Mouse (Mus musculus): ENCODE measurements around the gene Trpm7. TPM values are rescaled to one million over a fixed set of nuclear protein-coding genes. Genes with fewer than 3 reads are reported as not detected.

The Trpm7 gene
- polyA plus RNA-seq, 1 experiment = 27.9 TPM

DNA sequence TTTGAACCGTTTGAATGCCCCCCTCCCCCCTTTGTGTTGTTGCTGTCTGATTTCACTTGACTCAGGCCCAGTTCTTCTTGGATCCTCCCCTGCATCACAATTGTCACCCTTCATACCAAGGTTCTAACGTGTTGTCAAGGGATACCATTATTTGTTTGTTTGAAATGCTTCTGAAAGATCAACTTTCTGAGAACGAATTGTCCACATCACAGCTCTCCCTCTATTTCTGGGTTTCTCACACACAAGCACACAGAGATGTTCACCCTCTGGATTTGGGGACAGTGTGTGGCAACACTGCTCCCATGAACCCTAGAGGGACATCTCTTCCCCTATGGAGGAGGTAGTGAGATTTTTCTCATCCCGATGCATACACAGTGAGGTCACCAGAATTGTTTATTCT, 92.7 kb downstream of the Trpm7 start, which contains the start of gene Usp50:
Gene Usp50 (minus strand): TSS at position 101 of the 400 bp plus-strand sequence.
- H3K27ac ChIP-seq (ENCODE audit: insufficient read depth, low read length) = no peak within 1 kb of the TSS
- H3K4me3 ChIP-seq (ENCODE audit: insufficient read depth, low read length) = no peak within 1 kb of the TSS
- no peak for TF ChIP-seq POLR2A (IDR thresholded peaks at IDR 0.05; ENCODE audit: extremely low read depth, insufficient read depth, low read length)
- TF ChIP-seq CTCF (IDR thresholded peaks at IDR 0.05; ENCODE audit: extremely low read depth, insufficient read depth, low read length) = no peak
- 0 out of 2 replicates have a peak, but pooled peaks cover 2% of the 10 kb centered on the region for H3K4me1 ChIP-seq (ENCODE audit: control insufficient read depth, insufficient read depth, low read length)

DNA sequence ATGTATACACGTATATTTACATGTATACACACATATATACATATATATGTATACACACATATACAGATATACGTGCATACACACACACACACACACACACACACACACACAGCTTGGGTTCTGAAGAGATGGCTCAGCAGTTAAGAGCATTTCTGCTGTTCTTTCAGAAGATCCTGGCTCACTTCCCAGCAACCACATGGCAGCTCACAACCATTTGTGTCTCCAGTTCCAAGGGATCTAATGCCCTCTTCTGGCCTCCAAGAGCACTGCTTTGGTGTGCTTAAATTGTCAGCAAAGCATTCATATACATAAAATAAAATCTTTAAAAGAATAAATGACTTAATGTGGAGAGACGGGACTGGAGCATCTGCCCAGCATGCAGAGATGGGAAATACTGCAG, 93.6 kb downstream of the Trpm7 start:
- Histone ChIP-seq H3K4me1 (ENCODE audit: control insufficient read depth, insufficient read depth, low read length) (no peaks in the 10 kb centered on the region), H3K27ac (ENCODE audit: insufficient read depth, low read length) (no peak overlapping the region), H3K4me3 (ENCODE audit: insufficient read depth, low read length) (no peak overlapping the region)
- TF ChIP-seq POLR2A (IDR thresholded peaks at IDR 0.05; ENCODE audit: extremely low read depth, insufficient read depth, low read length) (no peak), CTCF (IDR thresholded peaks at IDR 0.05; ENCODE audit: extremely low read depth, insufficient read depth, low read length) (peak; percentile 54)

DNA sequence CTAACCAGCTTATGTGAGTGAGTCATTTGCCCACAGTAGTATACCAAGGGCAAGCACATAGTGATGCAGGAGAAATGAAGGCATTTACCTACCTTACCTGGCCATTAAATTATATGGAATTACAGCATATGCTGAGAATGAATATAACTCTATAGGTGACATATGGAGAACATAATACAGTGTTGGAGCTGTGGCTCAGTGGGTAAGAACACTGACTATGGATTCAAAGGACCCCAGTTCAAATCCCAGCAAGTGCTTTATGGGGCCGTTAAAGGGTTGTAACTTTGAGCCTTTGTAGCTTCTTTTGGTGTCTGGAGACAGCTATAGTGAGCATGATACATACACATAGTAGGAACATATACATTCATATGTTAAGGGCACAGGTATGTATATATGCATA, 94.6 kb downstream of the Trpm7 start:
- no peak overlapping the region for H3K27ac ChIP-seq (ENCODE audit: insufficient read depth, low read length)

GRCm38 (mm10) chr2:126780286-126780685, 95.7 kb downstream of the Trpm7 start:
- Histone ChIP-seq H3K27ac (ENCODE audit: insufficient read depth, low read length) (no peak overlapping the region), H3K4me1 (ENCODE audit: control insufficient read depth, insufficient read depth, low read length) (no peaks in the 10 kb centered on the region), H3K4me3 (ENCODE audit: insufficient read depth, low read length) (no peak overlapping the region)
- TF ChIP-seq POLR2A (IDR thresholded peaks at IDR 0.05; ENCODE audit: extremely low read depth, insufficient read depth, low read length) (no peak), CTCF (IDR thresholded peaks at IDR 0.05; ENCODE audit: extremely low read depth, insufficient read depth, low read length) (no peak)

More for the DNA sequence above, 94.6 kb downstream of the Trpm7 start:
- H3K4me3 ChIP-seq (ENCODE audit: insufficient read depth, low read length) = no peak overlapping the region
- TF ChIP-seq CTCF (IDR thresholded peaks at IDR 0.05; ENCODE audit: extremely low read depth, insufficient read depth, low read length) (no peak), POLR2A (IDR thresholded peaks at IDR 0.05; ENCODE audit: extremely low read depth, insufficient read depth, low read length) (no peak)
- H3K4me1 ChIP-seq (ENCODE audit: control insufficient read depth, insufficient read depth, low read length) = no peaks in the 10 kb centered on the region

DNA sequence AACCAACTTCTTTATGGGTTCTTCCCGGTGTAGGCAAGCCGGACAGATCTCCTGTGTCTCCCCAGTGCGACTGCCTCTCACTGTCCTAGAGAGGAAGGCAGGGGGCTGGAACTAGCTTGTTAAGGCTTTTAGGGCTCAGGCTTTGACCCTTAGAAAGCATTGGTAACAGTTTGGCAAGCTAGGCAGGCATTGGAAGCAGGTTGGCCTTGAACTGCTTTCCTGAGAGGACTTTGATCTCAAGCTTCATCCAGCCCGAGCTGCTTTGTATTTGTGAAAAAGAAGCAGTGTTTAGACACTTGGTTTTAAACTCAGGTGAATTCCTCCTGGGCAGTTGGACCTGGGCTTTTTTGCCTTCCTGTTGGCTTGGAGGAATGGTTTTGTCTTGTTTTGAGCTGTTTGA, 97.2 kb downstream of the Trpm7 start:
- H3K27ac ChIP-seq (ENCODE audit: insufficient read depth, low read length) = no peak overlapping the region
- no peaks in the 10 kb centered on the region for H3K4me1 ChIP-seq (ENCODE audit: control insufficient read depth, insufficient read depth, low read length)
- TF ChIP-seq CTCF (IDR thresholded peaks at IDR 0.05; ENCODE audit: extremely low read depth, insufficient read depth, low read length) = no peak
- no peak overlapping the region for H3K4me3 ChIP-seq (ENCODE audit: insufficient read depth, low read length)

DNA sequence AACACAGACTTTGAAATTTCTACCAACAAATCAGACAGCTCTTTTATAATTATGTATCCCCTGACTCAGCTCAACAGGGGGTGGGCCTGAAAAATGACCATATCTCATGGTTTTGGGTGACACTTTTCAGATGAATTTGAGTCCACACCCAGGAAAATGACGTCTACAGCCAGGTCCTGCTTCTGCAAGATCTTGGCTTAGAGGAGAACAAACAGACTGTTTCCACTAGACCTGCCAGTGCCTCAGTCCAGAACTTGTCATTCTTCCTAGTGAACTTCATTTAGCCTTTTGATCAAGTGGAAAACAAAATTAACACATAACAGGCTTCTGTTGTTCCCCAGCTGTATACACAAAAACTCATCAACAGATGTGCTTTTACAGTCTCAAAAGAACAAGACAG, 99.6 kb downstream of the Trpm7 start:
- TF ChIP-seq CTCF (IDR thresholded peaks at IDR 0.05; ENCODE audit: extremely low read depth, insufficient read depth, low read length) (no peak), POLR2A (IDR thresholded peaks at IDR 0.05; ENCODE audit: extremely low read depth, insufficient read depth, low read length) (no peak)
- Histone ChIP-seq H3K27ac (ENCODE audit: insufficient read depth, low read length) (no peak overlapping the region), H3K4me1 (ENCODE audit: control insufficient read depth, insufficient read depth, low read length) (no peaks in the 10 kb centered on the region), H3K4me3 (ENCODE audit: insufficient read depth, low read length) (no peak overlapping the region)

- TF ChIP-seq POLR2A (IDR thresholded peaks at IDR 0.05; ENCODE audit: extremely low read depth, insufficient read depth, low read length) = no peak
- TF ChIP-seq CTCF (IDR thresholded peaks at IDR 0.05; ENCODE audit: extremely low read depth, insufficient read depth, low read length) = no peak
- no peak overlapping the region for H3K4me3 ChIP-seq (ENCODE audit: insufficient read depth, low read length)
- no peaks in the 10 kb centered on the region for H3K4me1 ChIP-seq (ENCODE audit: control insufficient read depth, insufficient read depth, low read length)
- H3K27ac ChIP-seq (ENCODE audit: insufficient read depth, low read length) = no peak overlapping the region
Measured at GRCm38 (mm10) chr2:126775951-126776350, 100.1 kb downstream of the Trpm7 start.

DNA sequence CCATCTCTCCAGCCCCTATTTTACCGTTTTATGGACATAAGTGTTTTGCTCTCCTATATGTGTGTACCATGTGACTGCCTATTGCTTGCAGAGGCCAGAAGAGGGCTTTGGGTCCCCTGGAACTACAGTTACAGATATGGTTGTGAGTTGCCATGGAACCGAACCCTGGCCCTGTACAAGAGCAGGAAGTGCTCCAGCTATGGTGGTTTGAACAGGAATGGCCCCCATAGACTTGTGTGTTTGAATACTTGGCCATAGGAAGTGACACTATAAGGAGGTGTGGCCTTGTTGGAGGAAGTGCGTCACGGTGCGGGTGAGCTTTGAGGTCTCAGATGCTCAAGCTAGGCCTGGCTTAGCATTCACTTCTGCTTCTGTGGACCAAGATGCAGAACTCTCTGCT, 103.8 kb downstream of the Trpm7 start:
- Histone ChIP-seq H3K4me1 (ENCODE audit: control insufficient read depth, insufficient read depth, low read length) (peaks cover 3% of the 10 kb centered on the region; the same call in 1 of the 2 replicates), H3K27ac (ENCODE audit: insufficient read depth, low read length) (no peak overlapping the region), H3K4me3 (ENCODE audit: insufficient read depth, low read length) (no peak overlapping the region)
- TF ChIP-seq POLR2A (IDR thresholded peaks at IDR 0.05; ENCODE audit: extremely low read depth, insufficient read depth, low read length) (no peak), CTCF (IDR thresholded peaks at IDR 0.05; ENCODE audit: extremely low read depth, insufficient read depth, low read length) (no peak)

DNA sequence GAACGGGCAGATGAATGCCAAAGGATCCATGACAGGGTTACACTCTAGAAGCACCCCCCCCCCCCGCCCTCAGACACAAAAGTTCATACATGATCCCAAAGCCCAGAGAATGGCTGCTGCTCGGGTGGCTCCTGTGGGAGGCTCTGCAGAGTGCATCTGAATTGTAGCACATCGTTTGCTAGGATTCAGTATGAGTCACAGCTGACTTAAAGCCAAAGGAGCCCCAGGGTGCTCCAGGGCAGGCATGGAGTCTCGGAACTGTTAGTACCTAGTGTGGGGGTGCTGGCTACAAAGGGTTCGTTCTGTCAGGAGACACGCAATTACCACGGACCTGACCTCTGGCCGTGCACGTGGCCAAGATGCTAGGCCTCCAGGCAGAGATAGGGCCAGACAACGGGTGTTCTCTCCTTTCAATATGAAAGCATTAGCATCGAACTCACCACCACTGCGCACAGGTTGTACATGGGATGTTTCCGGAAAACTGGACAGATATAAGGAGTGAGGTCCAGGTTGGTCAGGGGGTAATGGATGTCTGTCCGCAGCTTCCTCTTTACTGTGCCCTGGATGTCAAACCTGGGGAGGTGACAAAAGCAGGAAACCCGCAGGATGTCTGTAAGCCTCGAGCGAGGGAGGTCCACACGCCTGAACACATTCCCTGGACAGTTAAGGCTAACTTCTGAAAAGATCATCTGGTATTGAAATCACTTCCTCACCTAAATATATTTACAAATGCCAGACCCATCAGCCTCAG, 106.4 kb downstream of the Trpm7 start:
- Histone ChIP-seq H3K4me3 (ENCODE audit: insufficient read depth, low read length) (no peak overlapping the region), H3K27ac (ENCODE audit: insufficient read depth, low read length) (no peak overlapping the region), H3K4me1 (ENCODE audit: control insufficient read depth, insufficient read depth, low read length) (peaks cover 3% of the 10 kb centered on the region; the same call in 1 of the 2 replicates)
- TF ChIP-seq CTCF (IDR thresholded peaks at IDR 0.05; ENCODE audit: extremely low read depth, insufficient read depth, low read length) = no peak
- no peak for TF ChIP-seq POLR2A (IDR thresholded peaks at IDR 0.05; ENCODE audit: extremely low read depth, insufficient read depth, low read length)

- Histone ChIP-seq H3K4me1 (ENCODE audit: control insufficient read depth, insufficient read depth, low read length) (peaks cover 3% of the 10 kb centered on the region; the same call in 1 of the 2 replicates), H3K27ac (ENCODE audit: insufficient read depth, low read length) (no peak overlapping the region), H3K4me3 (ENCODE audit: insufficient read depth, low read length) (no peak overlapping the region)
- no peak for TF ChIP-seq POLR2A (IDR thresholded peaks at IDR 0.05; ENCODE audit: extremely low read depth, insufficient read depth, low read length)
- peak; percentile 14; the same call in 1 of the 2 replicates for TF ChIP-seq CTCF (IDR thresholded peaks at IDR 0.05; ENCODE audit: extremely low read depth, insufficient read depth, low read length)
Measured at GRCm38 (mm10) chr2:126768194-126768593, 107.8 kb downstream of the Trpm7 start.
